Mouse (Mus musculus) lung, adult 2 months (tissue): ENCODE data around the gene Kdm4b.

Experiments used
- CTCF ChIP-seq: fragments of 200-500 bp; IDR thresholded peaks from 2 replicates; pipeline ENCODE4 v1.5.1; 2011; ENCODE audit warnings: mild to moderate bottlenecking, low read length, control low read depth; ENCODE audit not compliant: insufficient read depth
- POLR2A ChIP-seq: fragments of 200-500 bp; IDR thresholded peaks from 2 replicates; pipeline ENCODE4 v1.6.1; 2011; ENCODE audit warnings: low read depth, mild to moderate bottlenecking, control low read depth, low read length, borderline replicate concordance; ENCODE audit errors: extremely low read depth

DNA sequence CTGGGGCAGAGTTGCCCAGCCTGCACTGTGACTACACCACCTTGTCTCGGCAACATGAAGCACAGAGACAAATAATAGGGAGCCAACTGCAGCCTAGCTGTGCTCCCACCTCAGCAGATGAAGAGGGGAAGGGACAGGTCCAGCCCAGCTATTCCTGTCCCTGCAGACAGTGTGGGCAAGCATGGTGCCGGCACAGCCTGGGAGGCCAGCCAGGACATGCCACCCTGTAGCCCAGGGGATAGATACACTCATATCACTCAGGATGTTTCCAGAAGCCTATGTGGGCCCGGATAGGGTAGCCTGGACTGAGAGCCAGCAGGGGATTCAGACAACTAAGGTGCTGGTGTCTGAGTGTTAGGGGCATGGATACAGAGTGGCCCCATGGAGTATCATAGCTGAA is 74.4 kb downstream of the Kdm4b start:
- TF ChIP-seq POLR2A (no peak), CTCF (no peak)
